Mouse (Mus musculus) cerebral cortex, adult 2 months (tissue): ENCODE measurements around the gene Stx1b.

Source experiments
- WGBS: fragments of 180-500 bp; shearing (Covaris S2); methylation state at CpG from one replicate; pipeline ENCODE4 v1.1.7; 2018; 5-methylcytosine and 5-hydroxymethylcytosine counted together

The Stx1b gene

DNA sequence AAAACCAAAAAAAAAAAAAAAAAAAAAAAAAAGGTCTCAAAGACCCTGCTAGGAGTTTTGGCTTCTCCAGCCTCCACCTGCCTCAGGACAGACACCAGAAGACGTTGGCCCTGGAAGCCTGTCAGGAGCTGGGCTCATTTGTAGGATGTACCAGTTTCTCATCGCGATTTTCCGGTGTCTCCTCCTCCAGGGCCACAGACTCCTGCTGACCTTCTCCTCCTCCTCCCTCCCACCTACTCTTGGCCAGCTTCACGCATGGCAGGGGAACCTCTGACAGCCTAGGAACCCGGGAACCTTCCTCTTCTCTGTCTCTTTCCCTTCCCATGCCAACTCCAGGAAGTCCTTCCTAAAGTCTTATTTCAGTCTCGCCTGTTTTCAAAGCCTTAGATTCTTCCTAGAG lies 7.3 kb downstream of the Stx1b start:
- WGBS: 66% methylated on average over 7 of the region's 7 CpGs

DNA sequence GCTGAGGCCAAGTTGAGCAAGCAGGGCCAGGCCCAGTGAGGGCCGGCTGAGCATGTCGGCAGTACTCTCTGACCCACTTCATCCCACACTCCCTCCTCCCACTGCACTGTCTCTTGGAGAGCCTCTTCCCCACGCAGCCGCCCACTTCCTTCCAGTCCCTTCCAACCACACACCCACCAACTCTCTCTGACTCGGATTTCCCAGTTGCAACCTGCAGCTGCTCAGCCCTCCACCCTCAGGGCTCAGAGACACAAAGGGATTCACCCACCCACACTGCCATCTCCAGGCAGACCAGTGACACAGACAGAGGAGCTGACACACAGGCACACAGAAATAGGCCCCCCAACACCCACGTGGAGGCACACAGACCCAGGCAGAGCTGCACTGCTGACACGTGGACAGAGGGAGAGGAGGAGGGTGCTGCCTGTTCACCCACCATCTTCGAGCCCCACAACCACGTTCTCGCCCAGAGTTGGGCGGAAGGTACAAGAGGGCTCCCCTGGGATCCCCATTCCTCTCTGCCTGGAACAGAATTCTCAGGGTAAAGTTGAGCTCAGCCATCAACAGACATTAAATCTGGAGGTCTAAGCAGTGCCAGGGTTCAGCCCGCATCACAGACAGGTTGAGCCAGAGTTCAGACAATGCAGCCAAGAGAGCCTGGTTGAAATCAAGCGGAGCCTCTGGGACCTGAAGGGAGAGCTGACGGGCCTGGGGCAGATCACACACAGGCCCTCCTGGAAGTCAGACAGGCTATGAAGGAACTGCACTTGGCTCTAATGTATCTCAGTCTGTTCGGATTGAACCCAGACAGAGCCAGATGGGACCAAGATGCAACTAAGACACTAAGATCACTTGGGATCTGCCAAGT lies 8.2 kb downstream of the Stx1b start:
- WGBS: 22% methylated on average over 15 of the region's 15 CpGs

DNA sequence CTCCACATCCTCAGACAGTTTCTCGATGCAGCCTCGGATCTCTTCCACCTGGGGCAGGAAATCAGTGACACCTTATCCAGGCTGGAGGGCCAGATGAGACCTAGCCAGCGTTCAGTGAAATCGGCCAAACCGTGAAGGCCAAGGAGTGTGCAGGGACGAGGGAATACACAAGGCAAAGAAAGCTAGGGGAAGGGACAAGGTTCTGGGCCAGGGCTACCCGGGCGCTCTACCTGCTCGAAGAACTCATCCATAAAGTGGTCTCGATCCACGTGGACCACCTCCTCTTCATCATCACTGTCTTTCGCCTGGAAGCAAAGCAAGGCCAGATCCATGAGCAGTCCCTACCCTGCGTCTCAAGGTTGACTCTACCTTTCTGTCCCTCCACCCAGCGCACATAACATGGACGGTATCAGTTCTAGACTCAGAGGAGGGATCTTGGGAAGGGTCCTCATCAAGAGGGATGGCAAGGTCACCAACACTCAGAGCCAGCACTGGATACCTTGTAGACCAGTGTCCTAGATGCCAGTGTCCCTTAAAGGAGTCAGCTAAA lies 9.2 kb downstream of the Stx1b start:
- 79% methylated on average over 15 of the region's 15 CpGs for WGBS

DNA sequence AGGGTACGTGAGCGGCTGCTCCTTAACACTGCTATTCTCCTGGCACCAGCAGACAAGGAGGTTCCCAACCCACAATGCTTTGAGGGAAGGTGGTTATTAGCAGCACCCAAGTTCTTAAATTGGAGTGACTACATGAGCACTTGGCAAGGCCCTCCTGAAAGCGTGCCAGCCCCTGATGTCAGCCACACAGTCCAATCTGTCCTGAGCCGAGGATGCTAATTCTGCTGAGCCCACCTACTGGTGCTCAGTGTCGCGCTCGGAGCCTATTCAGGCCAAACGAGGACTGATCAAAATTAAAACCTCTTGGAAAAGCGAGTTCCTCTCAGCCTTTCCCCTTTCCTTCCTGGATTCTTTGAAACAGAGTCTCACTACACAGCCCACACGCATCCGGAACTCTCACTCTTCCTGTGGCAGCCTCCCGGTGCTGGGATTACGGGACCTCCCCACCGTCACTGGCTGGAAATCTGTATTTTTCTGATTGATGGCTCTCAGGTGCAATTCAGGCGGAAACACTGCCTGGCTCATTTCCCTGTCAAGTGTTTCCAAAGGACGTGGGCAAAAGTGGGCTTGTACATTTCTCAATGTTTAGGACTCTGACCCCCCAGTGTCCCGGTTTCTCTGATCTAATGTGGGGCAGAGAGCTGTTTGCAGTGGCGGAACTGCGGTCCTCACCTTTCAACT lies 10.0 kb downstream of the Stx1b start:
- WGBS: 31% methylated on average over 19 of the region's 19 CpGs

DNA sequence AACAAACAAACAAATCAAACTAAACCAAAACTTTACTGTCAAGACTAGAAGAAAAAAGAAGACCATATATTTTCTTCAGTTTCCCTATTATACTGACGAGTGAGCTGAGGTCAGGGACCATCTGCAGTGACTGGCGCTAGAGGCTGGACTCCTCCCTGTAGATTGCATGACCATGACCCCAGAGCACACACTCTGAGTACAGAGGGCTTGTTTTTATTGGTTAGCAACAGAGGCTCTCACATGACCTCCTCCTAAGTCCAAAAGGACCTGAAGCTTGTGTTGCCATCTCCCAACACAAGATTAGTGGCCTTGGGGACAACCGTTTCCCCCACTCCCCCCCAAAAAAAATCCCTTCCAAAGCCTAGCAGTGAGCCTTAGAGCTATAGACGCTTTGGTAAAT lies 10.5 kb downstream of the Stx1b start:
- 39% methylated on average over 4 of the region's 4 CpGs for WGBS

DNA sequence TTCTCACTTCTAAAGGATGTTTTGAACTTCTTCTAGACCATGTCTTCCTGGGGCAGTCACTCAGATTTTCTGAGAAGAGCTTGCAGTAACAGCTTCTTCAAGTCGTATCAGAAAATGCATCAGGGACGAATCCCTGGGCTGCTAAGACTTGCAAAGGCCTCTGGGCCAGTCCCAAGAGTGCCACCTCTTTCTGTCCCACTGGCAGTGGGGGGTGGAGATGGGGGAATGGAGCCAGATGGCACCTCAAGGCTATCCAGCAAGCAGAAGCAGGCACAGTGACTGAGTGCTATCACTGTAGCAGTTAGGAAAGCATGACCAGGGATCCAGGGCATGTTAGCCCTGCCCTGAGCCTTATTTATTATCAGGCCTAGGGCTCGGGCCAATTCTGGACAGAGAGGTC lies 12.1 kb downstream of the Stx1b start:
- 86% methylated on average over 3 of the region's 3 CpGs for WGBS

DNA sequence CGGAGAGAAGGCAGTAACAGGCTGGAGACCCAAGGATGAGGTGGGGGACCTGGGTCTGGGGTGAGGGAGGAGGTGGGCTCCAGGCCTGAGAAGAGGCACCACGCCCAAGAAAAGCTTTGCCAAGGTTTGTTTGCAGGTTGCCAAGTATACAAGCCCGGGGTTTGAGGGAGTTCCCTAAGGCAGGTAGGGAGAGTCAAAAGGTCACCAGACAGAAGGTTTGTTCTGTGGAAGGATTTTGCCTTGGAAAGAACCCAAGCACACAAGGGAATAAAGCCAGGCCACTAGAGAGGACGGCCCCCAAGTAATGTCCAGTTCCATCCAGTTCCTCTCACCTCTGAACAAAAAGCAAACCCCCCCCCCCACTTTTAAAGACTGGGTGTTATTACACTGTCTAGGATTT lies 13.1 kb downstream of the Stx1b start:
- WGBS: 84% methylated on average over 4 of the region's 4 CpGs

DNA sequence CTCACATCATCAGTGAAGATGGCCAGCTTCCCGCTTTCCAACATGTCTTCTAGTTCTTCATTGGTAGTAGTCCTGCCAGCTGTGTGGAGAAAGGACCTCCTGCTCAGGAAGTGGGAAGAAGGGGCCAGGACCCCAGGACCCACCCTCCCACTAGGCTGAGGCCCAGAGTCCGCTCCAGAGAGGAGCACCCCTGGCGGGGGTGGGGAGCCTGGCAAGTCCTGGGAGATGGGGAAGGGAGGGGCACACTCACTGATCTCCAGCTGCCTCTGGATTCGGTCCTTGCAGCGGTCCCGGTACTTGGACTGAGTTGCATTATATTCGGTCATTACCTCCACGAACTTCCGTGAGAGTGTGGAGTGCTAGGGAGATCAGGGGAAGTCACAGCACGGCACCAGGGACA lies 13.7 kb downstream of the Stx1b start:
- WGBS: 86% methylated on average over 10 of the region's 10 CpGs

DNA sequence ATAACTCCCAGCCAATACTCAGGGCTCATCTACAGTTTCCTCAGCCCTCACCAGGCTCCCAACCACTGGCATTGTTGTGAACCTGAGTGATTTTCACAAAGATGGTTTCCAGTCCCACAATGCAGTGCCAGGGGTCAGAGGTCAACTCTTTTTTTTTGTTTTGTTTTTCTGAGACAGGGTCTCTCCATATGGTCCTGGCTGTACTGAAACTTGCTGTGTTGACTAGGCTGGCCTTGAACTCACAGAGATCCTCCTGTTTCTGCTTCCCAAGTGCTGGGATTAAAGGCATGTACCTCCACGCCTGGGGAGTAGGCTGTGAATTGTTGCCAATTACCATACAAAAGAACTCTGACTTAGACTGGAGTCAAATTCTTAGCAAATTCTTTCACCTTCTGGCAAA lies 14.5 kb downstream of the Stx1b start:
- WGBS: 88% methylated on average over 1 of the region's 1 CpGs

DNA sequence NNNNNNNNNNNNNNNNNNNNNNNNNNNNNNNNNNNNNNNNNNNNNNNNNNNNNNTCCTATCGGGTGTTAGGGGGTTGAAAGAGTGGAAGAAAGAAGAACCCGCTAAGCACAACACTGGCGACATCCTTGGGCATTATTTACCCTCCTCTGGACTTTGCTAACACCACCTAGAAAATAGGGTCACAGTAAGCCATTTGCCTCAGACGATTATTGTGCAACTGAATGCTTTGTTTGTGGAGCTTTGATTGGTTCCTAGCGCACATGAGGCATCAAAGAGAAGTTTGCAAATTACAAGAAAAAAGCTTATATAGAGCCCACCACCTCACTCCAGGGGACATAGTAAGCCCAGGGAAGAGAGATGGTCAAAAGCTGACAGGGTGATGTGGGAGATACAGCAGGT lies 15.5 kb downstream of the Stx1b start:
- 59% methylated on average over 5 of the region's 5 CpGs for WGBS

DNA sequence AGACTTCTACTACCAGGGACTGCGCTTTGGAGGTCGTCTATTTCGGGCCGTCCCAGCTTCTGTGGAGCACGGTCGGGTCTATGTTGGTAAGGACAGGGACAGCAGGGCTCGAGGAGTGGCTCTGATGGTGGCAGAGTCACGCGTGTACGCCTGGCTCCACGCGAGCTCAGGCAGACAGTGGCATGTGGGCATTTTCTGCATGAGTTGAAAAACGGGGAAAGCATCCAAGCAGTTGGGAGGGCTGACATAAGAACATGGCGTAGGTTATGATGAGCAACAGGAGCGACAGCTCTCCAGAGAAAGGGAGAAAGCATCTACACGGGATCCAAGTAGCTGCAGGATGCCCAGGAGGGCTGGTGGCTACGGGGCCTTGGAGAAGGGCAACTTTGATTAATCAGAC lies 22.0 kb downstream of the Stx1b start:
- WGBS: 64% methylated on average over 17 of the region's 17 CpGs

DNA sequence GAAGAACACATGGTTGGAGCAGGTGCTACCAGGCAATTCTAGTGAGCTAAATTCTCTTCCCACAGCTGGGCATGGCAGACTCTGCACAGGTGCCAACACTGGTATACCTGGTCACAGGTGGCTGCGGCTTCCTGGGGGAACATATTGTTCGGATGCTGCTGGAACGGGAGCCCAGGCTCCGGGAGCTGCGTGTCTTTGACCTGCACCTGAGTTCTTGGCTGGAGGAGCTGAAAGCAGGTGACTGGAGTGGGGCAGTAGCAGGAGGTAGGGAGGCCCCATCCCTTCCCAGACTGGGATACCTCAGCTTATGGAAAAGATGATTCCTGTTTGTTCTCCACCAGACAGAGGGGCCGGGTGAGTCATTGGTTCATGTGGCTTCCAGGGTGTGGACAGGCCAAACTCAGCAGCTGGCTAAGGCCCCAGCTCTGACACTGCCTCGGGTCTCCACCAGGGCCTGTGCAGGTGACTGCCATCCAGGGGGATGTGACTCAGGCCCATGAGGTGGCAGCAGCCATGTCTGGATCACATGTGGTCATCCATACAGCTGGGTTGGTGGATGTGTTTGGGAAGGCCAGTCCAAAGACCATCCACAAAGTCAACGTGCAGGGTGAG lies 23.2 kb downstream of the Stx1b start:
- 77% methylated on average over 8 of the region's 8 CpGs for WGBS

DNA sequence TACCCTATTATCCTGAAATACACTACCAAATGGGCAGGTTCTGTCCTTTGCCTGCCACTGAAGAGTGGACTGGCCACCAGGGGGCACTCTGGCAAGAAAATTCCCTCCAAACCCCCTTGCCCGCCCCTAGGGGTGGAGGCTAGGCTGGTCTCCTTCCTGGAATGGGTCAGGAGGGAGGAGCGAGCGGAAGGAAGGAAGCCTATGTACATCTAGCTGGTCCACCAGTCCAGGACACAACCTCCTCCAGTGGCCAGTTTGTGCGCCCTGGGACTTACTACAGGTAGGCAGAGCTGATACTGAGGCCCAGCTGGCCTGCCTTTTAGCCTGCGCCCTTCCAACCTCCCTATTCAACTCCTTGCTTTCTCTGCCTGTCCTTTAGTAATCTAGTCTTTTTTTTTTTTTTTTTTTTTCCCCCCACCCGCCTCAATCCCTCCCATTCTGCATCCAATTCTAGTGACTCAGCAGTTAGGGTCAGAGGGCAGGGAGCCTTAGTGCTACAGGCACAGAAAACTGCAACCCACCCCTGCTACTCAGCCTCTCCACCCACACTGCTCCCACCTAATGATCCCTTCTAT lies 23.8 kb downstream of the Stx1b start, which contains the start of gene Hsd3b7:
Gene Hsd3b7 (plus strand): TSS at position 170 of the 575 bp plus-strand sequence.
- WGBS: 29% methylated on average over 6 of the region's 6 CpGs

DNA sequence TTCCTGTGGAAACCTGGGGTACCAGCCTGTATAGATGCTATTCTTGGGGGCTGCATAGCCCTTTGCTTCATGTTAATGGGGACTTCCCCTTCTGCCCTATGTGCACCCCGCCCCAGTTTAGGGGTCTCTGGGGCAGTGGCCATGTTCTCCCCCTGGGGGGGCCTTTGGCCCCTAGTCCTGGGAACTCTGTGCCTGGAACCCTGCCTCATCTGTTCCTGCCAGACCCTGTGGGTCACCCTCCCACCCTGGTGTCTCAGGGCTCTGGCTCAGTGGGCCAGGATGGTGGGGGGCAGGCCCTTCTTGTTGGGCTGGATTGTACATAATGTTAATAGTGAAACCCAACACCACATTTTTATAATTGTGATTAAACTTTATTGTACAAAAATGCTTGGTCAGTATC lies 24.6 kb downstream of the Stx1b start:
- 89% methylated on average over 1 of the region's 1 CpGs for WGBS

DNA sequence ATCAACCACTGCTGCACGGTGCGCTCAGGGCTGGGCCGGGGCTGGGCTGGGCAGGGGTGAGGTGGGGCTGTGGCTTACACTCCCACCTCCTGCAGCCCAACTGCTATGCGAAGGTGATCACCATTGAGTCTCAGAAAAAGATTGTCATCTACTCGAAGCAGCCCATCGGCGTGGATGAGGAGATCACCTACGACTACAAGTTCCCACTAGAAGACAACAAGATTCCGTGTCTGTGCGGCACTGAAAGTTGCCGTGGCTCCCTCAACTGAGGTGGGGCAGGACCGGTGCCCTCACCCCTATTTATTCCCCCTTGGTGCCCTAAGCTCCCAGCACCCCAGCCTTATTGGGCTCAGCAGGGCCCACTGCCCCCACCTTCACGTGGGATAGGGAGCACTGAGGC lies 25.1 kb downstream of the Stx1b start:
- 82% methylated on average over 13 of the region's 13 CpGs for whole genome bisulfite sequencing

DNA sequence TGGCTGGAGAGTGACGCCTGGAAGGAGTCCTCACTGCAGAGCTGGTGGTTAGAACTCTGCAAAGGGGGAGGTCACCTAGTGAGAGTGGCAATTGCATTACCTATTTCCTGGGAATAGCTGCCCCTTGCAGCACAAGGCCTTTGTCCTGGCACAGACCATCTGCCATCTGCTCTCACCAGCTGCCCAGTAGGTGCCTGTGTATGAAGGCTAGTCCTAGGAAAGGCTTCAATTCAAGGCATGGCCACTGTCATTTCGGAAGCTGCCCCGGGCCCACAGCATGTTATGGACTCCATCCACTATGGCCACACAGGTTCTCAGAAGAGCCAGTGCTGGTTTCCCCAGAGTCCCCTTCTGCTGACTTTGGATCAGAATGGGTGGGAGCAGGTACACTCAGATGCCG lies 25.8 kb downstream of the Stx1b start:
- WGBS: 80% methylated on average over 4 of the region's 4 CpGs

DNA sequence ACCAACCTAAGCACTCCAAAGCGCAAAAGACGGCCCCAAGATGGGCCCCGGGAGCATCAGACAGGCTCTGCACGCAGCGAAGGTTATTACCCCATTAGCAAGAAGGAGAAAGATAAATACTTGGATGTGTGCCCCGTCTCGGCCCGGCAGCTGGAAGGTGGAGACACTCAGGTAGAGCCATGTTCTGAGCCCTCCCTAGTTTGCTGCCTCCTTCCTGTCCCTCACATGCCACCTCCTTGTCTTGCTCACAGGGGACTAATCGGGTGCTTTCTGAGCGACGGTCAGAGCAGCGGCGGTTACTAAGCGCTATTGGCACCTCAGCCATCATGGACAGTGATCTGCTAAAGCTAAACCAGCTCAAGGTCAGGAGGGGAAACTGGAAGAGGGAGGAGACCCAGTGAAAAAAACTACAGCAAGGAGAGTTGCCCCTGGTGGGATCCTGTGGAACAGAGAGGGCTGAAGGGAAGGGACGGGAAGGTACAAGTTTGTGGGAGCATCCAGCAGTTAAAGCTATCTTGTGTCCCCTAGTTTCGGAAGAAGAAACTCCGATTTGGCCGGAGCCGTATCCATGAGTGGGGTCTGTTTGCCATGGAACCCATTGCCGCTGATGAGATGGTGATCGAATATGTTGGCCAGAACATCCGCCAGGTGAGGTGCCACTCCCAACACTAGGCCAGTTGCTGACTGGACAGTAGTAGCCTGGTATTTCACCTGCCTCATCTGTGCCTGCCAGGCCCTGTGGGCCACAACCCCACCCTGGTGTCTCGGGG lies 27.1 kb downstream of the Stx1b start:
- WGBS: 92% methylated on average over 23 of the region's 23 CpGs

DNA sequence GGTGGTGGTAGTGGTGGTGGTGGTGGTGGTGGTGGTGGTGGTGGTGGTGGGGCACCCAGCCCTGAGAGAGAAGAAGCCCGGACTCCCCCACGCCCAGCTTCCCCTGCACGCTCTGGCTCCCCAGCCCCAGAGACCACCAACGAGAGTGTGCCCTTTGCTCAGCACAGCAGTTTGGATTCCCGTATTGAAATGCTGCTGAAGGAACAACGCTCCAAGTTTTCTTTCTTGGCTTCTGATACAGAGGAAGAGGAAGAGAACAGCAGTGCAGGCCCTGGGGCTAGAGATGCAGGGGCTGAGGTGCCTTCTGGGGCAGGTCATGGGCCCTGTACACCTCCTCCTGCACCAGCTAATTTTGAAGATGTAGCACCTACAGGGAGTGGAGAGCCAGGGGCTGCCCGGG lies 39.0 kb downstream of the Stx1b start, which contains the start of gene Gm49388:
Gene Gm49388 (plus strand): TSS at position 301 of the 400 bp plus-strand sequence.
- WGBS: 93% methylated on average over 7 of the region's 7 CpGs

DNA sequence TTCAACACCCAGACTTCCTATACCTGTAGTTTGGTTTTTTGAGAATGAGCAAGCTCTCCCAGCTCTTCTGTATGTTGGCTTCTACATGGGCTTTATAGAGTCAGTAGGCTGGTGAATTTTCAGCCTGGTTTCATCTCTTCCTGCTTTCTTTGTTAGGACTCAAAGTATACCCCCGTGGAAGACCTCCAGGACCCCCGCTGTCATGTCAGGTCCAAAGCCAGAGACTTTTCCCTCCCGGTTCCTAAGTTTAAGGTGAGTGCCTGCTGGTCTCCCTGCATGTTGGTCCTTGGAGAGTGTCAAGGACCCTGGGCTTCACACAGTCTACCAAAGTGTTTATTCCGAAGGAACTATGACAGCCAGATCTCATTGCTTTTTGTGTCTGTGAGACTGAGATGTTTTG lies 46.0 kb downstream of the Stx1b start:
- WGBS: 69% methylated on average over 4 of the region's 4 CpGs

DNA sequence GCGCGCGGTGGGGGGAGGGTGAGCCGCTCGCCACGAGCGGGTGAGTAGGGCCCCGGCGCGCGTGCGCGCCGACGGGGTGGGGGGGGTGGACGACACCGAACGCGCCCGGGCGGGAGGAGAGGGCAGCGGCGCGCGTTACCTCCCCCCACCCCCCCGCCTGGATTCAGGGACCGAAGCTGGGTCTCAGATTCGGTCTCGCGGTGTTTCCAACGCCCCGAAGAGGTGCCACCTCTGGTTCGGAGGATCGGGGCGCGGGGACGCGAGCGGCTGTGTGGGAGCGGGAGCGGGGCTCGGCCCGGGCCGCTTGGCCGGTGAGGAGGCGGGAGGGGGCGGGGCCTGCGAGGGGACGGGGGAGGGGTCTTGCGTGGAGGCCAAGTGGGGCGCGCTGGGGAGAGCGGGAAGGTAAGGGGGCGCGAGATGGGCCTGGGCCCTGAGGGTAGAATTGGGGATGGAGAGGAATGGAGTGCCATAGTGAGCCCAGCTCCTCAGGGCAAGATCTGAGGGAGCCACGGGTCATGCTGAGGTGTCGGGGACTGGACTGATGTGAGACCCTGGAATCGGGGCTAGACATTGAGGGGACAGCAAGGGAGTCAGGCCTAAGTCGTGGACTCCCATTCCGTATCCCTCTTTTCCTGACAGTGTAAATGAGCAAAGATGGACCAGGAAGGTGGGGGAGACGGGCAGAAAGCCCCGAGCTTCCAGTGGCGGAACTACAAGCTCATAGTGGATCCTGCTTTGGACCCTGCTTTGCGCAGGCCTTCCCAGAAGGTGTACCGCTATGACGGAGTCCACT lies 46.7 kb downstream of the Stx1b start:
- 2% methylated on average over 60 of the region's 66 CpGs for WGBS
